Mouse (Mus musculus) midbrain, embryonic 10.5 days (tissue): ENCODE data around the gene Upf3b. TPM values are rescaled to one million over a fixed set of nuclear protein-coding genes. Genes with fewer than 3 reads are reported as not detected.
"Not testable (repeated sequence)": the region's sequence is repeated elsewhere in the genome, so short reads cannot be mapped to it uniquely, and the experiment has no call there.

Source experiments
- DNase-seq: peaks from one replicate; pipeline ENCODE4 v3.0.0-alpha.2; 2017; ENCODE audit warnings: low spot score
- H3K27ac ChIP-seq: fragments of 300-500 bp; sonication (generic); replicated peaks from 2 replicates; pipeline ENCODE4 v1.5.1; 2016; ENCODE audit warnings: mild to moderate bottlenecking
- H3K27me3 ChIP-seq: fragments of 300-500 bp; sonication (generic); 2 replicates; pipeline ENCODE4 v1.6.1; 2016; ENCODE audit warnings: low read depth, mild to moderate bottlenecking; ENCODE audit not compliant: poor library complexity, severe bottlenecking
- H3K36me3 ChIP-seq: fragments of 300-500 bp; sonication (generic); 2 replicates; pipeline ENCODE4 v1.6.1; 2016; ENCODE audit warnings: mild to moderate bottlenecking, moderate library complexity
- H3K4me1 ChIP-seq: fragments of 300-500 bp; sonication (generic); 2 replicates; pipeline ENCODE4 v1.6.1; 2016
- H3K4me3 ChIP-seq: fragments of 300-500 bp; sonication (generic); 2 replicates; pipeline ENCODE4 v1.5.1; 2016; ENCODE audit warnings: mild to moderate bottlenecking, moderate library complexity
- H3K9me3 ChIP-seq: fragments of 300-500 bp; sonication (generic); replicated peaks from 2 replicates; pipeline ENCODE4 v1.6.1; 2016; ENCODE audit warnings: mild to moderate bottlenecking
- WGBS: fragments of 180-500 bp; shearing (Covaris S2); methylation state at CpG from one replicate; pipeline ENCODE4 v1.1.7; 2016; 5-methylcytosine and 5-hydroxymethylcytosine counted together
- polyA plus RNA-seq: library from polyadenylated mRNA; unstranded; fragments of >200 nt; fragmentation: Nextera tagmentation; extraction: Ambion mirVana; gene quantifications from 2 replicates; pipeline ENCODE4 v1.2.1, GENCODE M21; 2016

The Upf3b gene
- polyA plus RNA-seq, 1 experiment from 2014 or later: 19.3 TPM

DNA sequence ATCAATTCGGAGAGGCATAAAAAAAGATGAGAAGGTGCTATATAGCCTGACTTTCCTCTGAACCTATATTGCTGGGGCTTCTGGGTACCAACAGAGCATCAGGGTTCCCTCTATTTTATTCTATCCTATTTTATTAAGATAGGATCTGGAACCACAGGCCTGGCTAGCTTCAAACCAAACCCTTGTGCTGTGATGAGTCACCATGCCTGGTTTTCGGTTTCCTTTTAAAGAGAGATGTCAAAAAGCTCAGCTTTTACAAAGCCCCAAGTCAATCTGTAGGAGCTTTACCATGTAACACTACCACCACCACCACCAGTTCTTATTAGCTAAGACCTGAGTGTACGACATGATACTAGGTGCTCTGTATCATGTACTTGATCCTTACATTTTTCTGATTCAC, 11.4 kb downstream of the Upf3b start:
- 93% methylated on average over 3 of the region's 3 CpGs for WGBS
- no peak for DNase-seq
- no peaks in the 10 kb centered on the region for H3K9me3 ChIP-seq
- H3K4me3 ChIP-seq: no peak overlapping the region
- H3K4me1 ChIP-seq: no peaks in the 10 kb centered on the region
- no peak overlapping the region for H3K27ac ChIP-seq
- H3K27me3 ChIP-seq: no peaks in the 10 kb centered on the region
- peaks cover 83% of the 10 kb centered on the region for H3K36me3 ChIP-seq

DNA sequence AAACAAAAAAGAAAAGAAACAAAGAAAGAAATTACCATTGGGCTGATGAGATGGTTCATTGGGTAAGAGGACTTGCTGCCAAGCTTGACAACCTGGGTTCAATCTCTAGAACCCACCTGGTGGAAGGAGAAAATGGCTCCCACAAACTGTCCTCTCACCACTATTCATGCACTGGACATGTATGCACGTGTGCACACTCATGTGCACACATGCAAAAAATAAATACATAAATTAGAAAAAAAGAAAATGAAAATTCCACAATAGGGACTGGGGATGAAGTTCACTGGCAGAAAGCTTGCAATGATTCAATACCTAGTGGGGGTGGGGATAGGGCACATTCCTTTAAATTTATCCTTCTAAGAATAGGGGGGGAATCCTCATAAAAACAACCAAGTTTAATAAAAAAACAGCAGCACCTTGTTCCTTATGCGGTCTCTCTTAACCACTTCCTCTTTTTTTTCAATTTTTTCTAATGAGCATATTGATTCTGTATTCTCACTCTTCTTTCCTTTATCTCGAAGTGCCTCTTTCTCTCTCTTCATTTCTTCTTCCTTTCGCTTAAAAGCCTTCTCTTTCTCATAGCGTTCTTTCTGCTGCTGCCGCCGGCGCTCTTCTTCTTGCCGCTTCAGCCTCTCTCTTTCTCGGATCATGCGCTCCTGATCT, 14.9 kb downstream of the Upf3b start:
- no peaks in the 10 kb centered on the region for H3K4me1 ChIP-seq
- H3K27ac ChIP-seq: no peak overlapping the region
- DNase-seq: no peak
- peaks cover 76% of the 10 kb centered on the region for H3K36me3 ChIP-seq
- H3K27me3 ChIP-seq: no peaks in the 10 kb centered on the region
- 91% methylated on average over 11 of the region's 11 CpGs for WGBS
- no peak overlapping the region for H3K4me3 ChIP-seq
- no peaks in the 10 kb centered on the region for H3K9me3 ChIP-seq

DNA sequence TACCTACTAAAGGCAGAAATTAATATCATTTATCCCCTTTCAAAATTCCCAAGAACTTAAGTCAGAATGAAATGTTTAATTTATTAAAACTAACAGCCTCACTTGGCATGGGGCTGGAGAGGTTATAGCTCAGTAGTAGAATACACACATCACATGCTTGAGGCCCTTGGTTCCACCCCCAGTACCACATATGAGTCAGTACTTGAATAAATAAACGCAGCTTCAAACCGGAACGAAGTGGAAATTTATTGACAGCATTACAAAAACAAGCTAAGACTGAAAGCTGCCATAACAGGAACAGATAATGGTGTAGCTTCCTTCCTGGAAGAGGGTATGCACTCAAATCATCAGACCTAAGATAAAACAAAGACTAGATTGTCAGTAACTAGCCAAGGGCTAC, 18.7 kb downstream of the Upf3b start:
- no peak for DNase-seq
- Histone ChIP-seq H3K4me3 (no peak overlapping the region), H3K4me1 (no peaks in the 10 kb centered on the region), H3K27me3 (no peaks in the 10 kb centered on the region), H3K9me3 (no peaks in the 10 kb centered on the region), H3K27ac (no peak overlapping the region), H3K36me3 (peaks cover 44% of the 10 kb centered on the region)
- 90% methylated on average over 3 of the region's 3 CpGs for WGBS

DNA sequence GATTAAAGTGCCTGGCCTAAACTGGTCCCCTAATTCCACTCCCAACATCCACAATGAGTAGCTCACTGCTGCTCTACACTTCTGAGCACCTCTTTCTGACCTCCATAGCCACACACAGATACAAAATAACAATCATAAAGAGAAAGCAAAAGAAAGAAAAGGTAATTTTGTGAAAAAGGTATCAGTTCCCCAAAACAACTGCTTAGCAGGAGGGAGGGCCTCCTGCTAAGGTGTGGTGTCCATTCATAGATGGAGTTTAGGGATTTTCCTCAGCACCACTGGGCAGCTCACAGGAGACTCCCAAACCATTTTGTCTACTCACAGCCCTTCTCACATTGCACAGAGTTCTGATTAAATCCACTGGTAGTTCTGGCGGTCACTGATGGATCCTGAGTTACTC, 21.3 kb downstream of the Upf3b start:
- H3K27ac ChIP-seq: no peak overlapping the region
- peaks cover 20% of the 10 kb centered on the region for H3K36me3 ChIP-seq
- H3K4me1 ChIP-seq: no peaks in the 10 kb centered on the region
- no peaks in the 10 kb centered on the region for H3K27me3 ChIP-seq
- H3K4me3 ChIP-seq: no peak overlapping the region
- no peaks in the 10 kb centered on the region for H3K9me3 ChIP-seq
- no peak for DNase-seq
- 81% methylated on average over 1 of the region's 1 CpGs for WGBS

DNA sequence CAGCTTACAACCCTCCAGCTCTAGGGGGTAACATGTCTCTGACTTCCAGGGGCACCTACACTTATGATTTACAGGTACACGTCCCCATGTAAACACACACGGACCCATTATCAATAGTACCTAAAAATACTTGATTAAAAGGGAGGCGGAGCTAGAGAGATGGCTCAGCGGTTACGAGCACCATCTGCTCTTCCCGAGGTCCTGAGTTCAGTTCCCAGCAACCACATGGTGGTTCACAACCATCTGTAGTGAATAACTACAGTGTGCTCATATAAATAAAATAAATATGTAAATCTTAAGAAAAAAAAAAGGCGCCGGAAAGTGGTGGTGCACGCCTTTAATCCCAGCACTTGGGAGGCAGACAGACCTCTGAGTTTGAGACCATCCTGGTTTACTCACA, 24.5 kb downstream of the Upf3b start:
- Histone ChIP-seq H3K4me3 (peak overlapping the region; percentile 67), H3K4me1 (peaks cover 7% of the 10 kb centered on the region; the same call in 1 of the 2 replicates), H3K27me3 (no peaks in the 10 kb centered on the region), H3K27ac (peak overlapping the region; percentile 91), H3K36me3 (peaks cover 31% of the 10 kb centered on the region), H3K9me3 (no peaks in the 10 kb centered on the region)
- WGBS: 23% methylated on average over 9 of the region's 9 CpGs
- DNase-seq: no peak

DNA sequence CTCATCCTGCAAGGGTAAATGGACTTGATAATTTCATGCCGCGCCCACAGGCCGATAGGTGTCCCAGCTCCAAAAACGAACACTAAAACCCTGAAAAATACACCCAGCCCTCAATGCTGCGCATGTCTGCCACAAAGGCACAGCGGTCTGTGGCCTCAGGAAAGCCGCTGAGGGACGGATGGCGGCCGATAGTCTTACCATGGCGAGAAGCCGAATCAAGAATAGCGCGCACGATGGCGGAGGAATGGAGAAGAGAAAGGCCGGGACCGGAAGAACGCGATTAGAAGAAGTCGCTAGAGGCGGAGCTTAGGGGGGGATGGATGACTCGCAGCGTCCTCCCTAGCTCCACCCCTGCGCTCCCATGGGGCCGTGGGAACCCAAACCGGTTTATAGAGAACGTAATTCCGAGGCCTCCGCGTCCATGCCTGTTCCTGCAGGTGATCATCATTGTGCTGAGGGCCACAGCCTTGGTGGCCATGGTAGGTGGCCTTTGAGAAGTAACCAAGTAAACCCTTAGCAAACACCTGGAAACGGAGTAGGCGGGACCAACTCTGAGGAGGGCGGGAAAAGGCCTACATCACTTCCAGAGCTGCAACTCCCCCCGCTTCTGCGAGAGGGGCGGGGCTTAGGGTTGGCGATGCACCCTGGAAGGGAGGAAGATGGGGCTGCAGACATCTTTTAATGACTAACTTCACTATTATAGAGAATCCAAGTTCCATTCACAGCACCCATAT, 25.0 kb downstream of the Upf3b start, which contains the start of gene Rpl39:
Gene Rpl39 (minus strand): TSS at position 476 of the 734 bp plus-strand sequence.
- no peaks in the 10 kb centered on the region for H3K9me3 ChIP-seq
- no peaks in the 10 kb centered on the region for H3K27me3 ChIP-seq
- DNase-seq: peak; percentile 84
- peak within 1 kb of the TSS; percentile 91 for H3K27ac ChIP-seq
- H3K4me3 ChIP-seq: peak within 1 kb of the TSS; percentile 67
- WGBS: 15% methylated on average over 38 of the region's 38 CpGs
- peaks cover 32% of the 10 kb centered on the region for H3K36me3 ChIP-seq
- peaks cover 7% of the 10 kb centered on the region; the same call in 1 of the 2 replicates for H3K4me1 ChIP-seq

DNA sequence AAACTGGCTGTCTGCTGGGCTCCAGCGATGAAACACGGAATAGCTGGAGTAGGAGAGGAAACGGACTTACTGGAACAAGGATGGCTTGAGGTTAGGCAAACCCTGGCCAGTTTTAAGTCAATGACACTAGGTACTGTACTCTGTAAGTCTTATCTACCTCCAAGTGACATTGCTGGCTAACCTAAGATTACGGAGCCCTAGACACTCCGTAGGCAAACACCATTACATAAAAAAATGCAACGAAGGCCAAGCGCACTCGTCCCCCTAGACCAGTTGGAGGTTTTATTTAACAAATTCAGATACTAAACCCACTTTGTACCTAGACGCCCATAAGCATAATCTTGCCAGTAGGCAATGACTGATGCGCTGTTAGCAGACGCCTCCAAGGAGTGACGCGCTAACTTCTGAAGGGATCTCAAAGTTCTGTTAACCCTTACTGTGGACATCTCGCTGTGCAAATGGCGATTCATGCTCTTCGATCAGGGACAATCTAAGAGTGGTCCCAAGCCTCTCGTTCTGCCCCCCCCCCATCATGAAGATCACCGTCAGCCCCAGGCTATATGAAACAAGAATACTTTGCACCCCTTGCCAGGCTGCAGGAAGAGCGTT, 25.7 kb downstream of the Upf3b start:
- no peak for DNase-seq
- 19% methylated on average over 19 of the region's 19 CpGs for WGBS

DNA sequence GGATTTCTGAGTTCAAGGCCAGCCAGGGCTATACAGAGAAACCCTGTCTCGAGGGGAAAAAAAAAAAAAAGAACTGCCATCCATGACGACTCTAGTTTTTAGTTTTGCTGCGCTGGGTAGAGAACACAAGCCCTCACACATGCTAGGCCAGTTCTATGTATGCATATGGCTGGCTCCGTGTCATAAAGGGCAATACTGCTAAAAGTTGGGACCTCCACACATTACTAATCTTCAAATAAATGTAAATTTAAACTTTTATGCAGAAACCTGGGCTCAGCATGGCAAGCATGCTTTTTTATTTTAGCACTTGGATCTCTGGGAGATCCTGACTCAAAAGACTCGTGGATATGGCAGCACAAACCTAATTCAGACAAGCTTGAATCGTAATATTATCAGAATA, 28.9 kb downstream of the Upf3b start:
- H3K4me3 ChIP-seq: no peak overlapping the region
- no peaks in the 10 kb centered on the region for H3K9me3 ChIP-seq
- WGBS: 62% methylated on average over 6 of the region's 6 CpGs
- no peak for DNase-seq
- H3K36me3 ChIP-seq: peaks cover 32% of the 10 kb centered on the region
- H3K4me1 ChIP-seq: peaks cover 7% of the 10 kb centered on the region; the same call in 1 of the 2 replicates
- H3K27ac ChIP-seq: no peak overlapping the region
- H3K27me3 ChIP-seq: no peaks in the 10 kb centered on the region

More for the DNA sequence above, 25.7 kb downstream of the Upf3b start:
- Histone ChIP-seq H3K4me1 (peaks cover 7% of the 10 kb centered on the region; the same call in 1 of the 2 replicates), H3K27ac (peak overlapping the region; percentile 91), H3K36me3 (peaks cover 32% of the 10 kb centered on the region), H3K9me3 (no peaks in the 10 kb centered on the region), H3K4me3 (peak overlapping the region; percentile 67), H3K27me3 (no peaks in the 10 kb centered on the region)

DNA sequence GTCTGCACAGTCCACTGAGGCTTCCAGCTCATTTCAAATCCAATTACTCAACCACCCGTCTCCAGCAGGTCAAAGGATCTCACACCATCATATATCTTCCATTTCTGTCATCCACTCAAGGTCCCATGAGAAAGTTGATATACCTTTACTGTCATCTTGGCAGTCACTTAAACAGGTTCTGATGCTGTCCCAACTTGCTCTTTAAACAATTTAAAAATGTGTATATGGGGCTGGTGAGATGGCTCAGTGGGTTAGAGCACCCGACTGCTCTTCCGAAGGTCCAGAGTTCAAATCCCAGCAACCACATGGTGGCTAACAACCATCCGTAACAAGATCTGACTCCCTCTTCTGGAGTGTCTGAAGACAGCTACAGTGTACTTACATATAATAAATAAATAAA, 29.8 kb downstream of the Upf3b start:
- not testable (repeated sequence) for H3K4me1 ChIP-seq, H3K9me3 ChIP-seq, H3K27ac ChIP-seq, DNase-seq, H3K27me3 ChIP-seq, H3K4me3 ChIP-seq
- H3K36me3 ChIP-seq: peaks cover 32% of the 10 kb centered on the region
- 80% methylated on average over 4 of the region's 4 CpGs for WGBS

DNA sequence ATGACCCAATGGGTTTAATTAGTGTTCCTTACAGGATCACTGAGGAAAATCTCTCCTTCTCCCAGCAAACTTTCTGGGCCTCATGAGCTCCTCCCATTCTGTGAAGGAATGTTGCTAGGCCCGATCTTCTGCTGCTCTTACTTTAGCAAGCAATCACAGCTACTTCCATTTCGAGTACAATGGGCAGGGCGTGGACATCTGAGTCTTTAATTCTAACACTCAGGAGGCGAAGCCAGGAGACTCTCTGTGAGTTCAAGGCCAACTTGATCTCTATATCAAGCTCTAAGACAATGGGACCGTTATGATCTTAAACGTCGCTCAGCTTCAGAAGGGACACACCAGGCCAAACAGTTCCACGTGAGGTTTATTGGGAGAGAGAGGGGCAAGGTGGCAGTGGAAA, 33.5 kb downstream of the Upf3b start:
- H3K4me1 ChIP-seq: no peaks in the 10 kb centered on the region
- no peaks in the 10 kb centered on the region for H3K9me3 ChIP-seq
- no peak overlapping the region for H3K4me3 ChIP-seq
- no peaks in the 10 kb centered on the region for H3K27me3 ChIP-seq
- DNase-seq: no peak
- 83% methylated on average over 8 of the region's 8 CpGs for WGBS
- peaks cover 10% of the 10 kb centered on the region for H3K36me3 ChIP-seq
- H3K27ac ChIP-seq: no peak overlapping the region

DNA sequence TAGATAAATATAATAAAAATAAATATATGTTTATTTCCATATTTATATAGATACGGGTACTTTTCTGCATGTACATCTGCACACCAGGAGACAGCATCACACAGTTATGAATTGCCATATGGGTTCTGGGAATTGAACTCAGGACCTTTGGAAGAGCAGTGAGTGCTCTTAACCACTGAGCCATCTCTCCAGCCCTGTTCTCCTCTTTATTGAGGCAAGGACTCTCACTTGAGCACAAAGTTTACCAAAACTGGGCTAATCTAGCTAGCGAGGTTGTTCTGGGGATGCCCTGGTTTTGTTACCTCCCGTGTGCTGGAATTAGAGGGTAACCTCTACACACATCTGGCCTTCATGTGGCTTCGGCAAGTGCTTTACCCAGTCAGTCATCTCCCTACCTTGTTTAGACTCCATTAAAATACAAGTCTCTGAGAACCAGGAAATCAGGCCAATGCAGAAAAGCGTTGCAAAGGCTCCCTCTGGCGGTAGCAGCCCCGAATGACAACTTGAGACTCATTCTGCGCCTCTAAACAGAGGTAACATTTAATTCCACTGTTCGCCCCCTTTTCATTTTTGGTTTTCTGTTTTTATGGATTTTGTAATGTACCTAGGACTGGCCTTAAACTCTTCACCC, 35.7 kb downstream of the Upf3b start:
- Histone ChIP-seq H3K9me3 (no peaks in the 10 kb centered on the region), H3K4me1 (no peaks in the 10 kb centered on the region), H3K36me3 (no peaks in the 10 kb centered on the region), H3K27ac (no peak overlapping the region), H3K4me3 (no peak overlapping the region), H3K27me3 (no peaks in the 10 kb centered on the region)
- DNase-seq: peak; percentile 47
- WGBS: 44% methylated on average over 9 of the region's 9 CpGs

DNA sequence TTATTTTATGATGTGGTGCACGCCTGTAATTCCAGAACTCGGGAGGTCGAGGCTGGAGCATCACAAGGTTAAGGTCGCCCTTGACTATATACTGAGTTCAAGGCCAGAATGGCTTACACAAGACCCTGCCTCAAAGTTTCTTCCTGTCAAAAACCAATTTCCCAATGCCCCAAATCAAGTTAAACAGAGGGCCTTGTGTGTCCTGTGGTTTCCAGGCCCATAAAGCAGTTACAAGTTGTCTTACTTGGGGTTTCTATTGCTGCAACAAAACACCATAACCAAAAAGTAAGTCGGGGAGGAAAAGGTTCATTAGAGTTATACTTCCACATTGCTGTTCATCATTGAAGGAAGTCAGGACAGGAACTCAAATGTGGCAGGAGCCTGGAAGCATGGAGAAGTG, 41.4 kb downstream of the Upf3b start:
- H3K9me3 ChIP-seq: no peaks in the 10 kb centered on the region
- no peak overlapping the region for H3K4me3 ChIP-seq
- no peaks in the 10 kb centered on the region for H3K27me3 ChIP-seq
- no peak for DNase-seq
- no peak overlapping the region for H3K27ac ChIP-seq
- no peaks in the 10 kb centered on the region for H3K4me1 ChIP-seq
- H3K36me3 ChIP-seq: no peaks in the 10 kb centered on the region
- 91% methylated on average over 5 of the region's 5 CpGs for WGBS
